Mouse (Mus musculus) 3134 (cell line): ENCODE measurements around the gene Recql5.

Experiments
- DNase-seq: peaks from one replicate; pipeline ENCODE4 v3.0.0-alpha.2; 2011; ENCODE audit warnings: low spot score; ENCODE audit not compliant: insufficient read length; ENCODE audit errors: extremely low read depth

The Recql5 gene

DNA sequence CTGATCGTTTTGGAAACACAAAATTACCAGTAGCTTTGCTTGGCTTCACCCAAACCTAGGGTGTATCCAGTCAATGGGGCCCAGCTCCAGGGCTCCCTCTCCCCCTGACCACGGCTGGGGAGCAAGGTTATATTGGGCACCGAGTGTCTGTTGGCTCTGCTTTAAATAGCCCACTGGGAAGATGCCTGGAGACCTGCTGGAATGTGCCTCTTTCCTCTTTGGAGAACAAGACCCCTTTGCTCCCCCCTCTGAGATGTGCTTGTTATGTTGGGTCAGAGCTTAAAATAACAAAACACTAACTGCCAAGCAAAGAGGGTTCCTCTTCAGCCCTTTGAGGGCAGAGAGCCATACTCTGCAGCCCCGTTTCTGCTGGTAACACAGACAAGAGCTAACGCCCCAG lies 31.1 kb downstream of the Recql5 start:
- no peak for DNase-seq

- no peak for DNase-seq
Measured at GRCm38 (mm10) chr11:115901338-115902161, 31.7 kb downstream of the Recql5 start.

- no peak for DNase-seq
Measured at GRCm38 (mm10) chr11:115900561-115901337, 32.5 kb downstream of the Recql5 start.

DNA sequence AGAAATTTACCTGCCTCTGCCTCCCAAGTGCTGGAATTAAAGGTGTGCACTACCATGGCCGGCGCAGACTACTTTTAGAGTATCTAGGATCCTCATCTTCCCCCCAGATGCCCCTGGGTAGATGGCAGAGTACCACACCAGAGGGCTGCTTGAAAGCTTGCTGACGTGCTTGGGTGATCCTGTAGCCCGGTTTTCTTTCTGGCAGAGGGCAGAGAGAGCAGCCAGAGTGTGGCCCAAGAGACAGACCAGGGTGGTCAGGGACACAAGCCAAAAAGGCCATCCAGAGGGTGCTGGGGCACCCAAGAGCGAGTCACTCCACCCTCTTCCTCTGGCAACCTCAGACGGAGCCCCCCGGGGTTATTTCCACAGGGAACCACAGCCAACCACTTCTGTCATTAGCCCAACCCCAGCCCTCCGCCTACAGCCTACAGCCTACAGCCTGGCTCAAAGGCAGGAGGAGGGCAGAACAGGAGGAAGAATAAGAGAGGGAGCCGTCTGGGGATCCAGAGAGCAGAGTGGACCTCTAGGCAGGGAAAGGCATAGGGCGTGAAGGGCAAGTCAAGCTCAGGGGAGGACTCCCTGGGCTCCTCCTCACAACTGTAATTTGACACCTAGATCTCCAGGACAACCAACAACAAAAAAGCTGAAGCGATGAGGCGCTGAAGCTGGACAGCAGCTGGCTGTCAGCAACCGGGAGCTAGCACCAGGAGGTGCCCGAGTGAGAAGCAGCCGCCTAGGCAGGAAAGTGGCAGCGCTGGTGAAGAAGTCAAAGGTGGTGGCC lies 33.6 kb downstream of the Recql5 start, which contains the start of gene Smim5:
Gene Smim5, plus strand, starts transcription at position 481 of the 781 bp plus-strand sequence.
- DNase-seq: peak; percentile 62

GRCm38 (mm10) chr11:115898886-115899285 lies 34.4 kb downstream of the Recql5 start:
- no peak for DNase-seq

DNA sequence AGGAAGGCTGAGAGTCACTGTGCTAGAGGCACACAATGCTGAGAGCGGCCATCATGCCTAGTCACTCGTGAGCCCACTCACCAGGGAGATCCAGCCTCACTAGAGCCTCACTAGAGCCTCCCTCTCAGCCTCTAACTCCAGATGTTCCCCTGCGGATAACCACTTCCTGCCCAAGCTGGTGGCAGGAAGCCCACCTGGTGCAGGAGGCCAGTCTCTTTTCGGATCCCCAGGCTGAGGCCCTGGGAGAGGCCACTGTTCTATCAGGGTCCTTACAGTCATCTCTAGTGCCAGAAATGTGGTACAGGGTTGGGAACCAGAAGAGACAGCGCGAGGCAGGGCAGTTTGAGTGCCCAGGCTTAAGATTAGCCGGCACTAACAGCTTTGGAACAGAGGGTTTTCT lies 34.8 kb downstream of the Recql5 start:
- no peak for DNase-seq

DNA sequence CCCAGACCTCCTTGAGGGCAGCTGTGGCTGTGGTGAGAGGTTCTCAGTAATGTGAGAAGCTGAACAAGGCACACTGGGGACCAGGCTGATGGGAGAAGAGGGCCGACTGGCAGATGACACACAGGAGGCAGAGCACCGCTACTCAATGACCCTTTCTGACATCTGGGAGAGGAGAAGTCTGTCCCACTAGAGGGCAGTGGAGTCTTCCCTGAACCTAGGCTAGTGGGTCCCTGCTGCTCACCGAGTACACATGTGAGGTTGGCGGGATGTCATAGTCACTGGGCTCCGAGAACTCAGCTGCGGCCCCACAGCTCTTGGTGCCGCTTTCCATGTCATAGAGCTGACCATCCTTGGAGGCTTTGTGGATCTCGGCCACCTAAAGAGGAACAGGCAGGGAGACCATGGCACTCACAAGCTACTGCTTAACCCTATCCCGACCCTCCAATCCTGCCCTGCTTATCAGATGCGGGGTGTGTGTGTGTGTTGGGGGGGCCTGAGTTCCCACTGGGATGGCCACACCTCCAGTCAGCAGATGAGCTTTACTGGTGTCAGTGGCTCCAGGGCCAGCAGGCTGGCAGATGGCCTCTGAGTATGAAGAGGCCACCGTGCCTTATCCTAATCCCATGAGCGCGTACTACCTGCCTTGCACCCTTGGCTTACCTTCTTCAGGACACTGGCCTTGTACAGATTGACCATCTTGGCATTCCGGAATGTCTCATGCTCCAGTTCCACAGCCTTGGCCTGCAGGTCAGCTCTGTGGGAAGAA lies 38.3 kb downstream of the Recql5 start:
- no peak for DNase-seq

DNA sequence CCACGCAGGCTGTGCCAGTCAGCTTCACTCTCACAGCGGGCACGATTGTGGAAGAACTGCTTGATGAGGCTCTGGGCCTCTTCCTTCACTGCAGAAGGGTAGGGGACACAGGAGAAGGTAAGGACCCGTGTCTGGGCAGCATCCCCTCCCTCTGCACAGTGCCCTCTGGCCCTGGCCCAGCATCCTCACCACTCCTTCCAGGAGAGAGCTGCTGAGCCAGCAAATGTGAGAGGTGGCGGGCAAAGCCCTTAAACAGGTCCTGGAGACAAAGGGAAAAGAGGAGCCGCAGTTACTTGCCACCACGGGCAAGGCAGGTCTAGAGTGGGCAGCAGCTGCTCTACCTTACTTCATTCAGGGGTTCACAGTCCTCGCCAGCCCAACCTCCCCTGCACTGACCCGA lies 40.2 kb downstream of the Recql5 start:
- no peak for DNase-seq

GRCm38 (mm10) chr11:115892213-115892612 lies 41.1 kb downstream of the Recql5 start:
- no peak for DNase-seq

DNA sequence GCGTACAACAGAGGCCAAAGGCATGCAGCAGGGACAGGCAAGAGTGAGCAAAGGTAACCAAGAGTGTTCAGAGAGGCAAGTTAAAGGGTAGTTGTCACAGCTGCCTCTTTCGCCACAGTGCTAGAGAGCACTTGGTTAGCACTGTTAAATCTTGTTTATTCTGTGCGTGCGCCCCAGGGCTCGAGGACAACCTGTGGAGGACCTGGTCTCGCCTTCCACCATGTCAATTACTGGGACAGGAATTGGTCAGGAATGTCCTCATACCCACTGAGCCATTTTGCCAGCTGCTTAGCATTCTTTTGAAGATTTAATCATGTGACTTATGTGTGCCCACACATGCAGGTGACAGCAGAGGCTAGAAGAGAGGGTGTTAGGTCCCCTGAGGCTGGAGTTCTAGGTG lies 44.1 kb downstream of the Recql5 start:
- DNase-seq: no peak

- DNase-seq: no peak
Measured at GRCm38 (mm10) chr11:115888020-115888419, 45.3 kb downstream of the Recql5 start.

DNA sequence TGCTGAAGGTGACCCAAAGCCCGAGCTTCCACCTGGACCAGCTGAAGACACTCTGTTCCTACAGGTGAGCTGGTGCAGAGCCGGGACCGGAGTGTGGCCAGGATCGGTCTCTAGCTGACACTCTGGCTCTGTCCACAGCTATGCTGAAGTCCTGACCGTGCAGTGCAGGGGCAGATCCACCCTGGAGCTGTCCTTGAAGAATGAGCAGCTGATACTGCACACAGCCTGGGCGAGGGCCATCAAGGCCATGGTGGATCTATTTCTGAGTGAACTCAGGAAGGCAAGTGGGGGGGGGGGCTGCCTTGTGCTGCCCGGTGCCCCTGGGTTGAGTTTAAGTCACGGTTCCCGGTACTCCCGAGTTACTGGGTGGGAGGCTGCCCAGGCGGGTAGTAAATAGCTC lies 46.8 kb downstream of the Recql5 start:
- no peak for DNase-seq

GRCm38 (mm10) chr11:115885281-115885680 lies 48.0 kb downstream of the Recql5 start:
- no peak for DNase-seq

DNA sequence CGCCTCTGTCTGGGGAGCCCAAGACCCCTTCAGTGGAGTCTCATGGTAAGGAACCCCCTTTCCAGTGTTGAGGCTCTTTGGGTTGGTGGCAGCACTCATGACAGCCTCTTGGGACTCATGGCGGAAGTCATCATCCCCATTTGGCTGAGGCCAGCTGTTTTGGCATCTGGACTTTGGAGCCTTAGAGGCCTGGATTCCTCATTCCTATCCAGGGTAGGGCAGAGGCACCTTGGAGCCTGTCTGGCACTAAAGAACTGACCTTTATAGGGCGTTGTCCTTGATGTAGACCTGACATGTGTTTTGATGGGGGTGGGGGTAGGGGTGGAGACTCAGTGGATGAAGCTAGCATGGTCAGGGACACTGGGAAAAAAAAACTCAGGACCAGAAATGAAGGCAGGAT lies 48.9 kb downstream of the Recql5 start:
- no peak for DNase-seq

GRCm38 (mm10) chr11:115883251-115883650 lies 50.0 kb downstream of the Recql5 start:
- DNase-seq: no peak

GRCm38 (mm10) chr11:115881002-115881401 lies 52.3 kb downstream of the Recql5 start:
- peak; percentile 48 for DNase-seq

DNA sequence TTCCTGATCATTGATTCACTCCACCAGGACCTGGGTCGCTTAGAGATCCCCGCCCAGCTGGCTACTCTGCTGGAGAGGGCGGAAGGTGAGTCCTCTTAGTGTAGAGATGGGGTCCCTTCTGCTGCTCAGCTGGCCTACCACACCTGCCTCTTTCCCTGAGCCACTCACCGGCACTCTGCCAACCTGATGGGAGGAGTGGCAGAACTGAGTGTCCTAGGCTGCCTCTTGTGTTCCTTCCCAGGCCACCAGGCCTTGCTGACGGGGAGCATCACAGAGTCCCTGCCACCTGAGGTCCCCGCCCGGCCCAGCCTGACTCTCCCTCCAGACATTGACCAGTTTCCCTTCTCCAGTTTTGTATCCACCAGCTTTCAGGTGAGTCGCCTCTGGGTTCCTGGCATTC lies 55.2 kb downstream of the Recql5 start:
- DNase-seq: no peak

GRCm38 (mm10) chr11:115877174-115877755 lies 56.0 kb downstream of the Recql5 start:
- DNase-seq: no peak

DNA sequence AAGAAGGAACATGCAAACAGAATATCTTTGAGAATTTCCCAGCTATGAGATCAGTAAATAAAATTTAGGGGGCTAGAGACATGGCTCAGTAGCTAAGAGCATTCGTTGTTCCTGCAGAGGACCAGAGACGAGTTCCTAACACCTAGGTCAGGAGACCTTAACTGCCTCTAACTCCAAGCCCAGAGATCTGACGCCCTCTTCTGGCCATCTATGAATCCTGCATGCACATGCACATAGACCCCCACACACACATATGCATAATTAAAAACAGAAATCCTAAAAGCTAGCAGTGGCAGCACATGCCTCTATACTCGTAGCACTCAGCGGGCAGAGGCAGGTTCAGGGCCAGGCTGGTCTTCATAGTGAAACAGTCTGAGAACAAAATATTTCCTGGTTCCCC lies 56.8 kb downstream of the Recql5 start:
- DNase-seq: no peak

DNA sequence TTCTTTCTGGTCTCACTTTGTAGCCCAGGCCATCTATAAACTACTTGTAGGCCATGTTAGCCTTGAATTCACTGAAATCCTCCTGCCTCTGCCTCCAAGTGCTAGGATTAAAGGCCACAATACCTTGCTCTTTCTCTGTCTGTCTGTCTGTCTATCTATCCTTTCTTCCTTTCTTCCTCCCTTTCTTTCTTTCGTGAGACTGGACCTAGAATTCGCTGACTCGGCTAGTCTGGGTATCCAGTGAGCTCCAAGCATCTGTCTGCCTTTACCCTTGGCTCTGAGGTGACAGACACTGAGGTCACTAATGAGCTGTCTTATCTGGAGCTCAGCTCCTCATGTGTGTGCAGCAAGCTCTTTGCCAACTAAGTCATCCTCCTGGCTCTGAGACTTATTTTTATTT lies 57.3 kb downstream of the Recql5 start:
- DNase-seq: no peak
